Mouse (Mus musculus) small intestine, adult 10 weeks (tissue): ENCODE results near the gene Amh. TPM values are rescaled to one million over a fixed set of nuclear protein-coding genes. Genes with fewer than 3 reads are reported as not detected.

Experiments used
- polyA plus RNA-seq: library from polyadenylated mRNA; stranded (reverse); fragments of 350-450 nt; fragmentation: Illumina TruSeq; extraction: RNeasy Lipid Tissue Mini Kit (QIAGEN cat#74804); gene quantifications from one replicate; pipeline ENCODE4 v1.2.3, GENCODE M21; 2014; ENCODE audit warnings: low replicate concordance

Gene Amh
- not detected for polyA plus RNA-seq

DNA sequence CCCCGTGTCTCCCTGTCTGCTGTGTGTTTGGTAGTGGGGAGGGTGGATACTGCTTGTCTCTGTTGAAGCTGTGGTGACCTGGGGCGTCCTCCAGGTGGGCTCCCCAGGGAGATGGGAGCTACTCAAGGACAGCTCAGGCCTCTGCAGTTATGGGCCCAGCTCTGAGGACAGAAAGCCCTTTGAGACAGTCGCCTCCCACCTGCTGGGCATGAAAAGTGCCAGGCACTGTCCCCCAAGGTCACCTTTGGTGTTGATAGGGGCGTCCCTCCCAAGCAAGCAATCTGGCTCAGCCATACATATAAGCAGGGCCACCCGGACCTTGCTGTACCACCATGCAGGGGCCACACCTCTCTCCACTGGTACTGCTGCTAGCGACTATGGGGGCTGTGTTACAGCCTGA is at the start of gene Amh:
Gene Amh, plus strand, starts transcription at position 328 of the 400 bp plus-strand sequence.

DNA sequence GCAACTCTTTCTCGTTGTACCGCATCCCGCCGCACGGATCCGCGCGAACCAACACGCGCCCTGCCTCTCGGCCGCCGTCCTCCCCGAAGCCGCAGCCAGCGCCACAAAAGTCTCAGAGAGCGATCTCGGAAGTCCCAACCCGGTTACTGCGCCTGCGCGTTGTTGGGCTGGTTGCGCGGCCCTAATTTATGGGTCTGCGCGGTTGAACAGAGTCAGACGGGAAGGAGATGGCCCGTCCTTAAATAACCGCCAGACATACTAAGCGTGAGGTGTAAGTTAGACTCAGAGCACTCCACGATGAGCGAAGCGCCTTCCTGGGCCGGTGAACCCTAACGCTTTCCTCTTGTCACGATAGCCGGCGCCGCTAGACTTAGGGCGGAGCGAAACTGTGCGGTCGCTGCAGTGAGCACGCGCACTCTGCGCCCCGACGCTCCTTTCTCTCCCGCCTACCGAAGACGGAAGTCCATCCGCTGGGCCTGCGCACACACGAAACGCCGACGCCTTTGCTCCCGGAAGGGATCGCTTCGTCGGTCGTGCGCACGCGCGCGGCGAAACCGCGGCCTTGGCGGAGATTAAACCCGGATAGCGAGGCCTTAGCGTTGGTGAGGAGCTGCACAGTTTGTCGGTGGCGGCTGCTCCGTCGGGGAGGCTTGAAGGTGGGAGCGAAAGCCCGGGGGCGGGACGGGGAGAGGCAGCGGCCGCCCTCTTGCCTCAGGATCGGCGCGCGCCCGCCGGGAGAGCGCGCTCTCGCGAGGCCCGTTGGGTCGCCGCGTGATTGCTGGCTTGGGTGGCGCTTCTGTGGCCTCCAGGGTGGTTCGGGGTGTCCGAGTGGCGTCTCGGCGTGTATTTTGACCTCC is 6.7 kb upstream of the Amh start, which contains the start of the genes Sf3a2 and Plekhj1:
Gene Sf3a2, plus strand, starts transcription at position 49 of the 857 bp plus-strand sequence.
Gene Plekhj1, minus strand, starts transcription at position 477 of the 857 bp plus-strand sequence.

DNA sequence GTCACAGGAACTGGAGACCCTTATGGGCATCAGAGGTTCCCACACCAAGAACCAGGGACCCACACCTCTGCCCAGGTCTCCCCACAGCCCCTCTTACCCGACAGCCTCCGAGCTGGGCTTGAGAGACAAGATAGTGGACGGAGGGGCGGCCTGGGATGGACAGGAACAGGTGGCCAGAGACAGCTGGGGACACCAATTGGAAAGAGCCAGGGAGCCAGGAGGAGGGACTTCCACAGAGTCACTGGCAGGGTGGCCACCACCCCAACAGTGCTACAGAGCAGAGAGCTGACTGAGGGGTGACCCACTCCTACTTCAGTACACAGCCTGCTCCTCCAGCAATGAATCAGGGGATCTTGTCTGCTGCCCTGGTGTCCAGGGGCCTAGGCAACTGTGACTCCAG is 8.3 kb downstream of the Amh start, which contains the start of gene Jsrp1:
Gene Jsrp1, minus strand, starts transcription at position 133 of the 400 bp plus-strand sequence.

DNA sequence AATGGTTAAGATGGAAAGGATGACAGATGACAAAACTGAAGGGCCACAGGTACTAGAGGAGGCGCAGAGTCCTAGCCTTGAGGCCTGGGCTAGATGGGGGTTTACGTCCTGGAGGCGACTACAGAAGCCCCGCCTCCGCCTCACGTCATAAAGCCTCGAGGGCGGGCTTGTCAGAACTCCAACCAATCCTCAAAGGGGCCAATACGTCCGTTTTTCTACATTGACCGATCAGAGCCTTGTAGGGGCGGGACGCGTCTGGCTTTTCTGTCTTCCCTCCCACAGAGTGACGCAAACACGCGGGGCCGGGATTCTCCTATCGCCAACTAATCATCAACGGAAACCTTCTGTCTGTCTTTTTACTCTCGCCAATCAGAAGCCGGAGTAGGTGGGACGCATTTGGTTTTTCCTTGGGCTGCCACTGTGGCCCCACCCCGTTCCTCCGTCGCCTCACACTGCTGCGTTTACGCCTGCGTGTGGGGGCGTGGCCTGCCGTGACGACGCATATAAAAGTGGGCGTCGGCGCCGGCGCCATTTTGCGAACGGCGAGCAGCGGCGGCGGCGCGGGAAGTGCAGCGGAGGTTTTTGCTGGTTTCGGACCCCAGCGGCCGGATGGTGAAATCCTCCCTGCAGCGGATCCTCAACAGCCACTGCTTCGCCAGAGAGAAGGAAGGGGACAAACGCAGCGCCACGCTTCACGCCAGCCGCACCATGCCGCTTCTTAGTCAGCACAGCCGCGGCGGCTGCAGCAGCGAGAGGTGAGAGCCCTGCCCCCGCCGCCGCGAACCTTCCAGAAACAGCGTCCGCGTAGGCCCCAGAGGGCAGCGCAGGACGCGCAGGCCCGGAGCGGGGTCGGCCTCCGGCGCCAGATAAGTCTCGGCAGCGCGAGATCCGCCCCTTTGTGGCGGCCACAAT is 21.4 kb downstream of the Amh start, which contains the start of gene Oaz1:
Gene Oaz1, plus strand, starts transcription at position 506 of the 912 bp plus-strand sequence.

DNA sequence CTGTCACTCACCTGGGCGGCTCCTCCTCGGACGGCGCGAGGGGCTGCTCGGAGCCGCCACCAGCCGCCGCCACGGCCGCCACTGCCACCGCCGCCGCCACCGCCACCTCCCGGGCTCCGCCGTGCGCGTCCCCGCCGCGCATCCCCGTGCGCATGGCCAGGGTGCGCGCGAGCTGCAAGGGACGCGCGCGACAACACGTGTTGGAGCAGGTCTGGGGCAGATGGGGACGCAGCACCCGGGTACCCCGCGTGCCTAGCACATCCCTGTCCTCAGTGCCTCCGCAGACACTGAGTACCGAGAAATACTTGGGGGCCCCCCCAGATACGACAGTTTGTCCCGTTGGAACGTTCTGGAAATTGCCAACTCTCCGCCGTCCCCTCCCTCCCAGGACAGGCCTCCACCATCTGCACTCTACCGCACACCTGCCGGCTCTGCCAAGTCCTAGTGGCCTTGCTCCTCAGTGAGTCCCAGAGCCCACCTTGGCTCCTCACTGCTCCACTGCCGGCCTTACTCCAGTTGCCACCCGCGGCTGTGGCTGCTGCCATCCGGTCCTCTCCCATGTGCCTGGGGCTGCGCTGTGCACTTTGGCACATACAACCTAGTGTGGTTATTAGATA is 39.0 kb downstream of the Amh start, which contains the start of gene Lingo3:
Gene Lingo3, minus strand, starts transcription at position 109 of the 617 bp plus-strand sequence.

DNA sequence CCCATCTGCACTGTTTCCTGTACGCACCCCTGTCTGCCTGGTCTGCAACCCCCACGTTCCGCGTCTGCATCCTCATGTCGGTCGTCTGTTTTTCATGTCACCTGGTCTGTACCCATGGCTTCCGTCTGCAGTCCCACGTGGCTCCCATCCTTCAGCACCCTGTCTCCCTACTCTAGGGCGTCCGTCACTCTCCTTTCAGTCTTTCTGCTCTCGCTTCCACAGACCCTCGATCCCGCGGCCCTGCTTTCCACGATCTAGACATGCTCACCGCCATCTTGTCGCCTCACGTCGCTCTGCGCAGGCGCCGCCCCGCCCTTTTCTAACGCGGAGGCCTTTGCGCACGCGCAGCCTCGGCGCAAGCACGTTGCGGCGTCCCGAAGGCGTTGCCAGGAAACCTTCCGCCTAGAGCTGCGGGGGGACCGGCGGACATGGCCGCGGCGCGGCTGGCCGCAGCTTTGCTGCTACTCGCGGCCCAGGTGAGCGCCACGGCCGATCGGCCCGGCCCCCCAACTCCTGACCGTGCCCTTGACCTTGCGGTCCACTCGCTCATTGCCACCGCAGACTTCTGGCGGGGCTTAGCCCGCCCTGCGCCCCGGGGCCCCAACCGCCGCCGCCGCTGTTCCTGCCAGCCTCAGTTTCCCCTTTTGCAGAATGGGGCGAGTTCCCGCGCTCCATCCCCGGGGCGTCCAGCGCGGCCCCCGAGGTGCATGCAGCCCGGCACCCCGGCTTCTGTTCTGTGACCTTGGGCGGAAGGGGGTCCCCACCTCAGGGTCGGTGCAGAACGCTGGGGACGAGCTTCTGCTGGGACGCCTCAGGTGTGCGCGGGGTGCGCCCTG is 50.1 kb downstream of the Amh start, which contains the start of the genes Lsm7 and Sppl2b:
Gene Lsm7, minus strand, starts transcription at position 297 of the 836 bp plus-strand sequence.
Gene Sppl2b, plus strand, starts transcription at position 363 of the 836 bp plus-strand sequence.

Other genes starting within 250 kb of the Amh start
- gene Rexo1, start 243.7 kb upstream of the Amh start, polyA plus RNA-seq = 0.15 TPM
- 1.0 TPM for gene Klf16, start 227.9 kb upstream of the Amh start, polyA plus RNA-seq
- gene Abhd17a, start 214.9 kb upstream of the Amh start, polyA plus RNA-seq = not detected
- gene Scamp4, start 202.4 kb upstream of the Amh start, polyA plus RNA-seq = 1.3 TPM
- gene Adat3, start 202.4 kb upstream of the Amh start, polyA plus RNA-seq = not detected
- gene Gm49322, start 199.2 kb upstream of the Amh start, polyA plus RNA-seq = not detected
- 0.41 TPM for gene Csnk1g2, start 182.4 kb upstream of the Amh start, polyA plus RNA-seq
- gene Btbd2, start 148.2 kb upstream of the Amh start, polyA plus RNA-seq = 0.19 TPM
- gene Mknk2, start 127.1 kb upstream of the Amh start, polyA plus RNA-seq = 0.56 TPM
- 2.5 TPM for gene Mob3a, start 103.3 kb upstream of the Amh start, polyA plus RNA-seq
- not detected for gene Izumo4, start 103.1 kb upstream of the Amh start, polyA plus RNA-seq
- 7.6 TPM for gene Ap3d1, start 63.0 kb upstream of the Amh start, polyA plus RNA-seq
- 4.4 TPM for gene Dot1l, start 50.0 kb upstream of the Amh start, polyA plus RNA-seq
- gene Sf3a2, start 7.0 kb upstream of the Amh start, polyA plus RNA-seq = 1.9 TPM
- gene Plekhj1, start 6.6 kb upstream of the Amh start, polyA plus RNA-seq = not detected
- gene Jsrp1, start 8.3 kb downstream of the Amh start, polyA plus RNA-seq = not detected
- 174 TPM for gene Oaz1, start 21.4 kb downstream of the Amh start, polyA plus RNA-seq
- not detected for gene Lingo3, start 38.8 kb downstream of the Amh start, polyA plus RNA-seq
- gene Lsm7, start 50.0 kb downstream of the Amh start, polyA plus RNA-seq = not detected
- gene Sppl2b, start 50.0 kb downstream of the Amh start, polyA plus RNA-seq = 0.11 TPM
- not detected for gene Tmprss9, start 66.6 kb downstream of the Amh start, polyA plus RNA-seq
- gene Timm13, start 95.7 kb downstream of the Amh start, polyA plus RNA-seq = not detected
- gene Lmnb2, start 113.0 kb downstream of the Amh start, polyA plus RNA-seq = 0.45 TPM
- gene Gadd45b, start 124.8 kb downstream of the Amh start, polyA plus RNA-seq = 9.7 TPM
- gene Gng7, start 209.7 kb downstream of the Amh start, polyA plus RNA-seq = not detected
- gene Diras1, start 220.4 kb downstream of the Amh start, polyA plus RNA-seq = 0.15 TPM
- gene Slc39a3, start 232.2 kb downstream of the Amh start, polyA plus RNA-seq = 0.19 TPM